Mouse (Mus musculus) liver, adult 2 months (tissue): ENCODE results near the gene Scgb3a1.

Experiments
- CTCF ChIP-seq: fragments of 200-500 bp; IDR thresholded peaks from 2 replicates; pipeline ENCODE4 v1.5.1; 2011; ENCODE audit warnings: low read depth, low read length, control low read depth
- POLR2A ChIP-seq: fragments of 200-500 bp; IDR thresholded peaks from 2 replicates; pipeline ENCODE4 v1.6.1; 2011; ENCODE audit warnings: low read length, control low read depth; ENCODE audit not compliant: insufficient read depth; ENCODE audit errors: extremely low read depth

GRCm38 (mm10) chr11:49711981-49712554 is 48.7 kb downstream of the Scgb3a1 start:
- no peak for TF ChIP-seq POLR2A
- no peak for TF ChIP-seq CTCF
